Mouse (Mus musculus) activated CD4-positive, CD25-positive, alpha-beta regulatory T cell, adult 9 weeks (primary cell): Measurements from ENCODE around the gene Gpr45. TPM values are rescaled to one million over a fixed set of nuclear protein-coding genes. Genes with fewer than 3 reads are reported as not detected.

Source experiments
- polyA plus RNA-seq: library from polyadenylated mRNA; unstranded; fragments of 100-300 nt; shearing (Covaris generic); gene quantifications from one replicate; pipeline ENCODE4 v1.2.1, GENCODE M21; 2017

Gene Gpr45
- polyA plus RNA-seq = 1.2 TPM

DNA sequence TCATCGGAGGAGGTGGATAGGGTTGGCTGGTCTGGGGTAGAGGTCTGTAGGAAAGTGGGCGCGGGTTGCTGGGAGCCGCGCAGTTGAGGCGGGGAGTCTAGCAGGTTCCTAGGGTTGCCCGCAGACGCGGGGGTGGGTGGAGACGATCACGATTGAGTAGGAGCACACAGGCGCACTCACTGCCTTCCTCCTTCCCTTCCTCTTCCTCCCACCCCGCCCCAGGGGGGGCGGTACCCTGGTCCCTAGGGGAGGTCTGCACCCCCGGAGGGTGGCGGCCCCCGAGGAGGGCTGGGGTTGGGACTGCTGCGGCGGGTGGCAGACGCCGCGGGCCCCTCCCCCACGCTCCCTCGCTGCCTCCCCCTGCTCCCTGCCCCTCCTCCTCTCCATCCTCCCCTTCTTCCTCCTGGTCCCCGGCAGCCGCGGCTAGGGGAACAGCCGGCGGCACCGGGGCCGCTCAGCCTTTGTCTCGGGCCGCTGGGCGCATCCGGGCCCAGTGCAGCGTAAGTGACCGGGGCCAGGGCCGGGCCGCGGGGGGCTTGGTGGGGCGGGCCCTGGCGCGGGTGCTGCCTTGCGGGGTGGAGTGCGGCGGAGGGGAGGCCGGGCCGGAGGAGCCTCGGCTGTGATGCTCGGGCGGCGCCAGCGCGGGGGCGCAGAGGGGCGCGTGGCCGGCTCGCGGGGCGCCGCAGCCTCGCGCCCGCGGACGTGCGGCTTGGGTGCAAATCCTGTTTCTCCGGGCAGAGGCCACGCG is at the start of gene Gpr45:
Gpr45 (plus strand) TSS at position 139 of the 748 bp plus-strand sequence.

Other genes starting within 250 kb of the Gpr45 start
- gene Mrps9, start 101.6 kb upstream of the Gpr45 start, polyA plus RNA-seq = 50.7 TPM
- 11.2 TPM for gene Tgfbrap1, start 145.8 kb downstream of the Gpr45 start, polyA plus RNA-seq
- 26.5 TPM for gene AI597479, start 145.8 kb downstream of the Gpr45 start, polyA plus RNA-seq
- 2.8 TPM for gene Fhl2, start 244.1 kb downstream of the Gpr45 start, polyA plus RNA-seq